10 mouse cellular contexts compared by ENCODE assay signal in genomic region chr5:115528128-115528527, GRCm38 (mm10).
"Had no signal": no experiment of that assay in that cellular context is flagged by ENCODE, and none has a peak within 500 bp of the region (broad histone marks: within the 10 kb centered on the region; RNA-seq: fewer than 3 reads in every experiment).

No protein-coding gene starts in this region.

- H3K27me3 ChIP-seq: limb, embryonic 13.5 days; liver, embryonic 15.5 days; midbrain, embryonic 13.5 days had no signal

- H3K9ac ChIP-seq: limb, embryonic 13.5 days; liver, embryonic 15.5 days; lung, embryonic 14.5 days; midbrain, embryonic 13.5 days had no signal

- ATAC-seq: midbrain, embryonic 13.5 days had no signal

- H3K9me3 ChIP-seq: limb, embryonic 13.5 days; liver, embryonic 15.5 days; midbrain, embryonic 13.5 days had no signal

- H3K4me2 ChIP-seq: limb, embryonic 13.5 days; liver, embryonic 15.5 days; lung, embryonic 14.5 days; midbrain, embryonic 13.5 days had no signal

- DNase-seq: kidney, adult 9 months; kidney, postnatal 10 days; left cerebral cortex, postnatal 4 days; lung, embryonic 14.5 days; lung, postnatal 10 days; thymus, postnatal 4 days had no signal

- H3K4me3 ChIP-seq: limb, embryonic 13.5 days; liver, embryonic 15.5 days; midbrain, embryonic 13.5 days had no signal

- H3K36me3 ChIP-seq: midbrain, embryonic 13.5 days had no signal

- H3K27ac ChIP-seq: macrophage; midbrain, embryonic 13.5 days had no signal
